Mouse (Mus musculus) hindbrain, postnatal 0 days (tissue): ENCODE data around the gene Gnai3. TPM values are rescaled to one million over a fixed set of nuclear protein-coding genes. Genes with fewer than 3 reads are reported as not detected.

Experiments used
- ATAC-seq: fragments of 200-750 bp; cut with Nextera tagmentation; 2 replicates; pipeline ENCODE4 v1.8.0; 2017; ENCODE audit warnings: mild to moderate bottlenecking, moderate TSS enrichment, moderate library complexity
- DNase-seq: peaks from one replicate; pipeline ENCODE4 v3.0.0-alpha.2; 2015; ENCODE audit warnings: low spot score
- H3K27ac ChIP-seq: fragments of 300-500 bp; sonication (generic); 2 replicates; pipeline ENCODE4 v1.5.1; 2014; ENCODE audit warnings: mild to moderate bottlenecking
- H3K27me3 ChIP-seq: fragments of 300-500 bp; sonication (generic); 2 replicates; pipeline ENCODE4 v1.6.1; 2014; ENCODE audit warnings: low read length, mixed read lengths; ENCODE audit not compliant: insufficient read depth
- H3K36me3 ChIP-seq: fragments of 300-500 bp; sonication (generic); 2 replicates; pipeline ENCODE4 v1.6.1; 2014; ENCODE audit warnings: low read length, mixed read lengths; ENCODE audit not compliant: insufficient read depth
- H3K4me1 ChIP-seq: fragments of 300-500 bp; sonication (generic); 2 replicates; pipeline ENCODE4 v1.6.1; 2014; ENCODE audit warnings: antibody characterized with exemption, low read length, mixed read lengths; ENCODE audit not compliant: insufficient read depth
- H3K4me2 ChIP-seq: fragments of 300-500 bp; sonication (generic); 2 replicates; pipeline ENCODE4 v1.6.1; 2014; ENCODE audit warnings: low read depth, mild to moderate bottlenecking, low read length, moderate library complexity, mixed read lengths
- H3K4me3 ChIP-seq: fragments of 300-500 bp; sonication (generic); 2 replicates; pipeline ENCODE4 v1.5.1; 2014; ENCODE audit warnings: low read length
- H3K9ac ChIP-seq: fragments of 300-500 bp; sonication (generic); replicated peaks from 2 replicates; pipeline ENCODE4 v1.6.1; 2014; ENCODE audit warnings: mild to moderate bottlenecking, low read length, moderate library complexity, mixed read lengths
- H3K9me3 ChIP-seq: fragments of 300-500 bp; sonication (generic); 2 replicates; pipeline ENCODE4 v1.6.1; 2016; ENCODE audit warnings: low read length, mixed read lengths
- CTCF ChIP-seq: IDR thresholded peaks from 2 replicates; pipeline ENCODE4 v1.5.1; 2016; ENCODE audit warnings: antibody characterized with exemption, control low read depth, low read depth
- WGBS: fragments of 180-500 bp; shearing (Covaris S2); extraction: QIAGEN DNeasy Blood & Tissue Kit; methylation state at CpG from one replicate; pipeline ENCODE4 v1.1.7; 2014; 5-methylcytosine and 5-hydroxymethylcytosine counted together
- polyA plus RNA-seq: library from polyadenylated mRNA; unstranded; fragments of >200 nt; fragmentation: Nextera tagmentation; extraction: Ambion mirVana; gene quantifications from 2 replicates; pipeline ENCODE4 v1.2.1, GENCODE M21; 2015
- total RNA-seq: library from RNA; depleted of rRNA; stranded (reverse); fragments of >200 nt; gene quantifications from 2 replicates; pipeline ENCODE4 v1.2.3, GENCODE M21; 2014

Gene Gnai3
- total and polyA plus RNA-seq, 2 experiments from 2014 or later = 61.0 to 100 TPM

GRCm38 (mm10) chr3:108092536-108093115 is 53.3 kb downstream of the Gnai3 start, which contains the start of gene Gnat2:
Gnat2 (plus strand) TSS chr3:108092789.
- WGBS = 76% methylated on average over 15 of the region's 15 CpGs

DNA sequence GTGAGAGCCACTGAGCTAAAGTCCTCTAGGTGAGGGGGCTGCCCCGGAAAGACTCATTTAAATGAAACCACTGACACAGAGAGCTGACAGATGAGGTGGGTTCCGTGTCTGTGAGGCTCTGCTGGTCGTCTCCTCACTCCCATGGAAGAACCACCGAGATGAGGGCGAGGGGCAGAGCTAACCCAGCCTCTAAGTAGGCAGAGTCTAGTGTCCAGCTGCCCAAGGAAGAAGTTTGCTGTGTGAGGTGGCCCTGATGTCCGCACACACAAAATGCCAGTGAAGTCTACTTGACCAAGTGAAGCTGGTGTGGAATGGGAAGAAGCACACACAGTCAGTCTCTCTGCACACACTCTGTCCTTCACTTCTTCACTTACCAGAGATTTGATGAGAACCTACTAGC is 53.9 kb downstream of the Gnai3 start:
- Histone ChIP-seq H3K9ac (no peak overlapping the region), H3K27ac (no peak overlapping the region), H3K36me3 (no peaks in the 10 kb centered on the region), H3K9me3 (no peaks in the 10 kb centered on the region), H3K4me2 (no peak overlapping the region), H3K27me3 (no peaks in the 10 kb centered on the region), H3K4me1 (no peaks in the 10 kb centered on the region), H3K4me3 (no peak overlapping the region)
- 79% methylated on average over 6 of the region's 6 CpGs for WGBS
- TF ChIP-seq CTCF = no peak
- DNase-seq (no peak), ATAC-seq (no peak)

More at GRCm38 (mm10) chr3:108092536-108093115, 53.3 kb downstream of the Gnai3 start, which contains the start of gene Gnat2:
- no peaks in the 10 kb centered on the region for H3K4me1 ChIP-seq
- DNase-seq (no peak), ATAC-seq (no peak)
- no peak within 1 kb of the TSS for H3K4me3 ChIP-seq
- H3K9me3 ChIP-seq = no peaks in the 10 kb centered on the region
- H3K36me3 ChIP-seq = no peaks in the 10 kb centered on the region
- H3K27me3 ChIP-seq = no peaks in the 10 kb centered on the region
- H3K27ac ChIP-seq = no peak within 1 kb of the TSS
- H3K4me2 ChIP-seq = no peak within 1 kb of the TSS
- no peak for TF ChIP-seq CTCF
- no peak within 1 kb of the TSS for H3K9ac ChIP-seq

- 89% methylated on average over 2 of the region's 2 CpGs for WGBS
- no peak for TF ChIP-seq CTCF
- Histone ChIP-seq H3K9ac (no peak overlapping the region), H3K27me3 (no peaks in the 10 kb centered on the region), H3K4me2 (no peak overlapping the region), H3K9me3 (no peaks in the 10 kb centered on the region), H3K27ac (no peak overlapping the region), H3K36me3 (no peaks in the 10 kb centered on the region), H3K4me3 (no peak overlapping the region), H3K4me1 (peaks cover 9% of the 10 kb centered on the region; the same call in 1 of the 2 replicates)
- no peak for ATAC-seq
- no peak for DNase-seq
Observed at GRCm38 (mm10) chr3:108090561-108090960, 55.4 kb downstream of the Gnai3 start.

- WGBS = 44% methylated on average over 2 of the region's 2 CpGs
- ATAC-seq = no peak
- TF ChIP-seq CTCF = no peak
- Histone ChIP-seq H3K9ac (no peak overlapping the region), H3K4me2 (no peak overlapping the region), H3K4me3 (no peak overlapping the region), H3K4me1 (peaks cover 9% of the 10 kb centered on the region; the same call in 1 of the 2 replicates), H3K36me3 (no peaks in the 10 kb centered on the region), H3K27me3 (no peaks in the 10 kb centered on the region), H3K27ac (no peak overlapping the region), H3K9me3 (no peaks in the 10 kb centered on the region)
- DNase-seq = no peak
Observed at GRCm38 (mm10) chr3:108089916-108090315, 56.0 kb downstream of the Gnai3 start.

- 35% methylated on average over 5 of the region's 5 CpGs for WGBS
- no peak overlapping the region for H3K4me3 ChIP-seq
- no peaks in the 10 kb centered on the region for H3K27me3 ChIP-seq
- no peak for TF ChIP-seq CTCF
- H3K9me3 ChIP-seq = no peaks in the 10 kb centered on the region
- H3K27ac ChIP-seq = no peak overlapping the region
- H3K9ac ChIP-seq = no peak overlapping the region
- ATAC-seq (no peak), DNase-seq (no peak)
- peaks cover 18% of the 10 kb centered on the region for H3K4me1 ChIP-seq
- no peaks in the 10 kb centered on the region for H3K36me3 ChIP-seq
- no peak overlapping the region for H3K4me2 ChIP-seq
Observed at GRCm38 (mm10) chr3:108088842-108089380, 57.0 kb downstream of the Gnai3 start.

- 80% methylated on average over 3 of the region's 3 CpGs for whole genome bisulfite sequencing
Observed at GRCm38 (mm10) chr3:108087329-108087728, 58.6 kb downstream of the Gnai3 start.

GRCm38 (mm10) chr3:108086470-108086979 is 59.4 kb downstream of the Gnai3 start, which contains the start of gene Ampd2:
Ampd2 (minus strand) TSS chr3:108086651.
- no peak for TF ChIP-seq CTCF
- Histone ChIP-seq H3K4me1 (peaks cover 29% of the 10 kb centered on the region), H3K4me3 (peak within 1 kb of the TSS; percentile 51), H3K36me3 (no peaks in the 10 kb centered on the region), H3K9me3 (no peaks in the 10 kb centered on the region), H3K27me3 (no peaks in the 10 kb centered on the region), H3K4me2 (peak within 1 kb of the TSS; percentile 100), H3K9ac (peak within 1 kb of the TSS; percentile 68), H3K27ac (peak within 1 kb of the TSS; percentile 82)
- DNase-seq = peak; percentile 60
- WGBS = 3% methylated on average over 29 of the region's 29 CpGs
- 0 out of 2 replicates have a peak, but pooled peaks have one; percentile 0 for ATAC-seq

More at GRCm38 (mm10) chr3:108087329-108087728, 58.6 kb downstream of the Gnai3 start:
- TF ChIP-seq CTCF = no peak
- DNase-seq (no peak), ATAC-seq (no peak)
- Histone ChIP-seq H3K9ac (no peak overlapping the region), H3K27ac (no peak overlapping the region), H3K36me3 (no peaks in the 10 kb centered on the region), H3K4me3 (no peak overlapping the region), H3K4me2 (no peak overlapping the region), H3K4me1 (peaks cover 26% of the 10 kb centered on the region), H3K9me3 (no peaks in the 10 kb centered on the region), H3K27me3 (no peaks in the 10 kb centered on the region)
